Mouse (Mus musculus) stomach, postnatal 0 days (tissue): ENCODE measurements around the gene Myom1. TPM values are rescaled to one million over a fixed set of nuclear protein-coding genes. Genes with fewer than 3 reads are reported as not detected.
A peak's percentile ranks its signal among the peaks of the same experiment; 100 is the strongest.

Experiments
- ATAC-seq: fragments of 200-750 bp; cut with Nextera tagmentation; 2 replicates; pipeline ENCODE4 v1.8.0; 2017; ENCODE audit not compliant: low FRiP score, low TSS enrichment
- DNase-seq: peaks from one replicate; pipeline ENCODE4 v3.0.0-alpha.2; 2016; ENCODE audit warnings: low spot score
- H3K27ac ChIP-seq: fragments of 300-500 bp; sonication (generic); replicated peaks from 2 replicates; pipeline ENCODE4 v1.5.1; 2014; ENCODE audit warnings: mild to moderate bottlenecking, control low read depth
- H3K27me3 ChIP-seq: fragments of 300-500 bp; sonication (generic); 2 replicates; pipeline ENCODE4 v1.6.1; 2014; ENCODE audit warnings: low read length; ENCODE audit not compliant: control insufficient read depth, insufficient read depth
- H3K36me3 ChIP-seq: fragments of 300-500 bp; sonication (generic); 2 replicates; pipeline ENCODE4 v1.6.1; 2014; ENCODE audit warnings: low read length, mixed read lengths; ENCODE audit not compliant: control insufficient read depth, insufficient read depth
- H3K4me1 ChIP-seq: fragments of 300-500 bp; sonication (generic); replicated peaks from 2 replicates; pipeline ENCODE4 v1.6.1; 2014; ENCODE audit warnings: antibody characterized with exemption; ENCODE audit not compliant: control insufficient read depth, insufficient read depth
- H3K4me2 ChIP-seq: fragments of 300-500 bp; sonication (generic); replicated peaks from 2 replicates; pipeline ENCODE4 v1.6.1; 2014; ENCODE audit warnings: low read depth, mild to moderate bottlenecking, control low read depth, moderate library complexity
- H3K4me3 ChIP-seq: fragments of 300-500 bp; sonication (generic); 2 replicates; pipeline ENCODE4 v1.5.1; 2014; ENCODE audit warnings: low read depth, low read length, control low read depth
- H3K9ac ChIP-seq: fragments of 300-500 bp; sonication (generic); 2 replicates; pipeline ENCODE4 v1.6.1; 2014; ENCODE audit warnings: mild to moderate bottlenecking, low read length, control low read depth, mixed read lengths
- H3K9me3 ChIP-seq: fragments of 300-500 bp; sonication (generic); 2 replicates; pipeline ENCODE4 v1.6.1; 2016; ENCODE audit warnings: low read length; ENCODE audit not compliant: control insufficient read depth
- CTCF ChIP-seq: IDR thresholded peaks from 2 replicates; pipeline ENCODE4 v1.5.1; 2016; ENCODE audit warnings: antibody characterized with exemption, low read depth, mild to moderate bottlenecking, moderate library complexity
- EP300 ChIP-seq: optimal IDR thresholded peaks from 2 replicates; pipeline ENCODE3; 2016; ENCODE audit warnings: antibody characterized with exemption
- WGBS: fragments of 180-500 bp; shearing (Covaris S2); extraction: QIAGEN DNeasy Blood & Tissue Kit; methylation state at CpG from one replicate; pipeline ENCODE4 v1.1.7; 2014; 5-methylcytosine and 5-hydroxymethylcytosine counted together
- polyA plus RNA-seq: library from polyadenylated mRNA; unstranded; fragments of >200 nt; fragmentation: Nextera tagmentation; extraction: Ambion mirVana; gene quantifications from 2 replicates; pipeline ENCODE4 v1.2.1, GENCODE M21; 2015

Gene Myom1
- polyA plus RNA-seq, 1 experiment from 2014 or later = 9.8 TPM

DNA sequence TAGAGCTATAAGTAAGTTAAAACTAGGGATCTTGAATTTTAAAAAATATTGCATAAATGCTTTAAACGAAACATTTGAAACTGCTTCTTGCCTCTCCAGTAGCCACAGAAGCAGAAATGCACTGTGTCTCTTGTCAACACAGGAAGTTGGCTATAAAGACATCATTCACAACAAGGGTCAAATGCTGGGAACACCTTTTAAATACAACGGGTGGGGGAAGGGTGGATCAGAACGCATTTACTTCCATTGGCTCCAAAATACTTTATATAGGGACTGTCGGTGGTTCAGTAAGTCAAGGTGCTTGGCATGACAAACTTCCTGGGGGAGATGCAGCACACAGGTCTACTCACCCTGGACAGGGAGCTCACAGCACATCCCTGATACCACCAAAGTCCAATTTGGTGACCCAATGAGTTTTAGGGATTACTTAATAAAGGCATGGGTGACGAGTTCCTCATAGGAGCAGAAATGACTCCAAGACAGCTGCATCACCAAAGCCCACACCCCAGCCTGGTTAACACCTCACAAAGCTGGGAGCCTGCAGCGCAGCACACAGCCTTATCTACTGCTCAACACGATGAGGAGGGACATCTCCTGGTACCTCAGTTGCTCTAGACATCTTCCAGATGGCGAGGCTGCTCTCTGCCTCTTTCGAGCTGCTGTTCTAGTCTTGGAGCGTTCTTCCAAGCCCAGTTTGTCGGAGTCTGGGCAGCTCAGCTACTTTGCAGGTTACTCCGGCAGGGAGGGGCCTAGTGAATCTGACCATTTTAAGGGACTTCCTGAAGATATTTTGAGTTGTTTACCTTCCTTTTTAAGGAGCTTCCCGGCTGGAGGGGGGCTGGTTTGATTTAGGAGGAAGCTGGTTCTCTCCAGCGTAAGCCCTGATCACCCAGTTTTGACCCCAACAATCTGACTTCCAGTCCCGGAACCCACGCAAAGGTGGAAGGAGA, 134.2 kb downstream of the Myom1 start:
- Histone ChIP-seq H3K9ac (no peak overlapping the region), H3K27me3 (no peaks in the 10 kb centered on the region), H3K9me3 (no peaks in the 10 kb centered on the region), H3K4me2 (no peak overlapping the region), H3K4me1 (no peaks in the 10 kb centered on the region), H3K27ac (no peak overlapping the region), H3K36me3 (no peaks in the 10 kb centered on the region), H3K4me3 (no peak overlapping the region)
- DNase-seq (peak; percentile 9), ATAC-seq (no peak)
- WGBS = 66% methylated on average over 16 of the region's 16 CpGs
- TF ChIP-seq CTCF = no peak
- TF ChIP-seq EP300 = no peak

DNA sequence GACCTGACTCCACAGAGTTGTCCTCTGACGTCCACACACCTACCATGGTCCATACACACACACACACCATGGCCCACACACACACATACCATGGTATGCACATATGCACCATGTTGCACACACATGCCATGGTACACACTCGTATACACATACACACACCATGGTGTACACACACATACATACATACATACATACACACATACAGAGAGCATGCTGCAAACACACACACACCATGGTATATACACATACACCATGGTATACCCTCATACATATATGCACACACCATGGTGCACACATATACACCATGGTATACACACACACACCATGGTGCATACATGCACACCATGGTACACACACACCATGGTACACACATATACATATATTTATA, 134.9 kb downstream of the Myom1 start:
- 68% methylated on average over 2 of the region's 2 CpGs for WGBS
- ATAC-seq (peak; percentile 40; the same call in 1 of the 2 replicates), DNase-seq (no peak)

DNA sequence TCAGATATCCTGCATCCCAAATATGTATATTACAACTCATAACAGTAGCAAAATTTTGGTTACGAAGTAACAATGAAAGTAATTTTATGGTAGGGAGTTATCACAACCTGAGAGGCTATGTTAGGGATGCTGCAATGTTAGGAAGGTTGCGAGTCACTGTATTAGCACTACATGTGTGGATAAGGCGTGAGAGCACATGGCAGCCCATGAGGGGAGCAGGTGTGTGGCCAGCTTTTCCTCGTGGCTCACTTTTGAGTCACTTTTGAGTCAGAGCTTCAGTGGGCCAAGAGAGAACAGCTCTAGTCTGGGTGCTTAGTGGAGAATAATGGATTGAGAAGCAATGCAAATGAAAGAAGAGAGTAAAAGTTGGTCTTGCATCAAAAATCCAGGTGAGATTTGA, 139.6 kb downstream of the Myom1 start:
- DNase-seq (no peak), ATAC-seq (no peak)
- no peak overlapping the region for H3K9ac ChIP-seq
- no peak overlapping the region for H3K4me2 ChIP-seq
- no peaks in the 10 kb centered on the region for H3K36me3 ChIP-seq
- no peaks in the 10 kb centered on the region for H3K27me3 ChIP-seq
- no peak overlapping the region for H3K27ac ChIP-seq
- H3K9me3 ChIP-seq = no peaks in the 10 kb centered on the region
- H3K4me3 ChIP-seq = no peak overlapping the region
- WGBS = 75% methylated on average over 4 of the region's 4 CpGs
- no peaks in the 10 kb centered on the region for H3K4me1 ChIP-seq
- TF ChIP-seq CTCF = no peak
- TF ChIP-seq EP300 = no peak

More for the DNA sequence above, 134.9 kb downstream of the Myom1 start:
- H3K9ac ChIP-seq = no peak overlapping the region
- H3K9me3 ChIP-seq = no peaks in the 10 kb centered on the region
- H3K4me1 ChIP-seq = no peaks in the 10 kb centered on the region
- no peaks in the 10 kb centered on the region for H3K27me3 ChIP-seq
- no peak for TF ChIP-seq CTCF
- TF ChIP-seq EP300 = no peak
- no peak overlapping the region for H3K4me3 ChIP-seq
- no peak overlapping the region for H3K27ac ChIP-seq
- H3K4me2 ChIP-seq = no peak overlapping the region
- H3K36me3 ChIP-seq = no peaks in the 10 kb centered on the region

DNA sequence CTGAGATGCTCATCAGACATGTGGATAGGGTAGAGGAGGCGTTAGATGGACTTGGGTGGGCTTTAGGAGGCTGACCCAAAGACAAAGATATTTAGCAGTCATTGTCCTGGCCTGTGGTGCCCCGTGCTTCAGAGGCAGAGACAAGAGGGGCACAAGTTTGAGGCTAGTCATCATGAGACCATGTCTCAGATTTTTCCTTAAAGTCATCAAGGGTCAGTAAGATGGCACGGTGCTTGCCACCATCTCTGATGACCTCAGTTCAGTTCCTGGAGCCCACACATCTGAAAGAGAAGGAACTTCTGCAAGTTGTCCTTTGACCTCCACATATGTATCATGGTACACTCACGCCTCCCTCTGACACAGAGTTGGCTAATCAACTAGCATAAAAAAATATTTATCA, 140.7 kb downstream of the Myom1 start:
- no peaks in the 10 kb centered on the region for H3K36me3 ChIP-seq
- H3K4me3 ChIP-seq = no peak overlapping the region
- no peaks in the 10 kb centered on the region for H3K9me3 ChIP-seq
- TF ChIP-seq CTCF (no peak), EP300 (no peak)
- WGBS = 82% methylated on average over 4 of the region's 4 CpGs
- ATAC-seq (no peak), DNase-seq (no peak)
- no peak overlapping the region for H3K9ac ChIP-seq
- no peak overlapping the region for H3K27ac ChIP-seq
- no peak overlapping the region for H3K4me2 ChIP-seq
- H3K27me3 ChIP-seq = no peaks in the 10 kb centered on the region
- H3K4me1 ChIP-seq = no peaks in the 10 kb centered on the region

DNA sequence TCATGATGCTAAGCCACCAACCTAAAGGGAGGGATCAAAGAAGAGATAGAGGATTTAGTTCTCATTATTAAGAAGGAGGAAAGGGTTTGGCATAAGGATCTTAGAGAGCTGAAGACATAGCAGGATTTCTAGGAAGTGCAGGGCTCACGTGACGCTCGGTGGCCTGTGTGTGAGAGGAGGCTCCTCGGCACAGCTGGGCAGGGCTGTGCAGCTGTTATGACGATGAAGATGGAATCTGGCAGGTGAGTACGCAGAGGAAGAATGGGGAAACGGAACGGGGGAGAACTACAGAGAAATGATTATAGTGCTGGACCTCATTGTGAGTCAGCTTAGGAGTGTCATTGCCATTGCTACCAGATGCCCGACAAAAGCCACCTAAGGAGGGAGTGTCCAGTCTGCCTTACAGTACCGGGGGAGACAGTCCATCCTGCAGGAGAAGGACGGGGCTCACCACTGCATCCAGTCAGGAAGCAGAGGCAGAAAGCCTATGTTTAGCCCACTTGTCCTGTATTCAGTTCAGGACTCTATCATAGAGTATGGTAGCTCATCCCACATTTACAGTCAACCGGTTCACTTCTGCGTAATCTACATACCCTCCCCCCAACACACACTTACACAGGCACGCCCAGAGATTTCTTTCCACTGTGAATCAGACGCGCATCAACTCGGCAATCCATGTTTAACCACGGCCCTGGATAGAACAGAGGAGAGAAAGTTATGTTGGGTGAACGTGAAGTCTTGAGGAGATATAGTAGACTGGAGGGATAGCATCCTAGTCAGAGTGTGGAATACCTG, 142.1 kb downstream of the Myom1 start:
- no peaks in the 10 kb centered on the region for H3K4me1 ChIP-seq
- no peak overlapping the region for H3K4me3 ChIP-seq
- ATAC-seq = peak; percentile 63
- H3K9ac ChIP-seq = no peak overlapping the region
- no peak overlapping the region for H3K27ac ChIP-seq
- H3K9me3 ChIP-seq = no peaks in the 10 kb centered on the region
- no peak for DNase-seq
- no peaks in the 10 kb centered on the region for H3K27me3 ChIP-seq
- no peaks in the 10 kb centered on the region for H3K36me3 ChIP-seq
- TF ChIP-seq CTCF (no peak), EP300 (no peak)
- WGBS = 70% methylated on average over 19 of the region's 19 CpGs
- no peak overlapping the region for H3K4me2 ChIP-seq
